8 mouse cellular contexts compared by ENCODE assay signal in the genomic region with DNA sequence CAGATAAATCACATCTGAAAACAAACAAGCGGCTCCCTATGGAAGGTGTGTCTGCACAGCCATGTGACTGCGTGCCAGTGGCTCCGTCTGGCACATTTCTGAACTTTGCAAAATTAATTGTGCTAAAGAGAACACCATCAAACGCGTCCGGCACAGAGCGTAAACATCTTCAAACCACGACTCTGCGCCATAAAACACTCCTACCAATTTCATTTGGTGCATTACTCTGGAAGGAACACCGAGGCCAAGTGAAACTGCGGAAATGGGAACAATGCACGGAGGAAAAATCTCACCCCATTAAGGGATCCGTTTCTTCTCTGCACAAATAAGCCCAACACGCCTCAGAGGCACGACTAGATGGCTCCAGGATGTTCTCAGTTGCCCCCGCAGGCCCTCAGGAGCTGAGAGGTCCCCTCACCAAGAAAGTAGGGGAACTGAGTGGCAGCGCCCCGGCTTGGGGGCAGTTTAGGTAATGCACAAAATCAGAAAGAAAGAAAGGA. TPM values are rescaled to one million over a fixed set of nuclear protein-coding genes. Genes with fewer than 3 reads are reported as not detected.
A peak's percentile ranks its signal among the peaks of the same experiment; 100 is the strongest.
DNase-seq lines count a peak whose midpoint lies in the region; ATAC-seq and TF ChIP-seq lines count a peak whose summit lies in the region.

No protein-coding gene starts in this region.

- H3K27ac ChIP-seq in left cerebral cortex, adult 2 months = peak overlapping the region; percentile 98
- H3K27ac ChIP-seq in embryonic facial prominence, embryonic 15.5 days (replicated peaks) = peak overlapping the region; percentile 90
- peak overlapping the region; percentile 89 for H3K27ac ChIP-seq in hindbrain, embryonic 10.5 days
- peak overlapping the region; percentile 89 for H3K27ac ChIP-seq in limb, embryonic 15.5 days
- H3K27ac ChIP-seq in neural tube, embryonic 14.5 days (ENCODE audit: low read depth, low read length) = peak overlapping the region; percentile 87

- H3K9ac ChIP-seq in embryonic facial prominence, embryonic 15.5 days = peak overlapping the region; percentile 82
- peak overlapping the region; percentile 89 for H3K9ac ChIP-seq in limb, embryonic 15.5 days
- H3K9ac ChIP-seq in neural tube, embryonic 14.5 days (replicated peaks; ENCODE audit: low read depth, low read length) = peak overlapping the region; percentile 73

- intact Hi-C loops in left cerebral cortex, adult 2 months (cut with DNase I) = loop anchor here (2.0 to 5.0 kb wide), 4 partner anchors 91 to 218 kb away; no protein-coding TSS in a partner anchor
- intact Hi-C loops in left cerebral cortex, postnatal 4 days (cut with DNase I) = loop anchor here (2.0 kb wide), 1 partner anchor 220 kb away; no protein-coding TSS in a partner anchor
- intact Hi-C loops in gastrocnemius, postnatal 14 days (cut with DNase I; ENCODE audit: low total_unique reads) = loop anchor here (10.0 kb wide), 1 partner anchor 224 kb away; no protein-coding TSS in a partner anchor

- peak overlapping the region; percentile 60 for H3K4me3 ChIP-seq in left cerebral cortex, adult 2 months
- H3K4me3 ChIP-seq in embryonic facial prominence, embryonic 15.5 days (replicated peaks) = peak overlapping the region; percentile 85
- H3K4me3 ChIP-seq in hindbrain, embryonic 10.5 days = peak overlapping the region; percentile 63
- peak overlapping the region; percentile 92 for H3K4me3 ChIP-seq in limb, embryonic 15.5 days
- H3K4me3 ChIP-seq in neural tube, embryonic 14.5 days (ENCODE audit: low read depth, low read length) = peak overlapping the region; percentile 78

- H3K4me1 ChIP-seq in embryonic facial prominence, embryonic 15.5 days = peaks cover 15% of the 10 kb centered on the region
- peaks cover 28% of the 10 kb centered on the region for H3K4me1 ChIP-seq in hindbrain, embryonic 10.5 days (replicated peaks)
- H3K4me1 ChIP-seq in limb, embryonic 15.5 days = peaks cover 18% of the 10 kb centered on the region
- H3K4me1 ChIP-seq in neural tube, embryonic 14.5 days (ENCODE audit: control insufficient read depth, insufficient read depth, low read length) = peaks cover 9% of the 10 kb centered on the region; the same call in 1 of the 2 replicates

- no peak for TF ChIP-seq CTCF in left cerebral cortex, adult 2 months (IDR thresholded peaks at IDR 0.05)

- no peak for DNase-seq in left cerebral cortex, adult 2 months (ENCODE audit: extremely low spot score in 1 of 2, low spot score in 2 of 2)
- DNase-seq in left cerebral cortex, postnatal 4 days = no peak
- no peak for DNase-seq in hindbrain, embryonic 10.5 days (ENCODE audit: low spot score)
- DNase-seq in layer of hippocampus, postnatal 10 days (ENCODE audit: low spot score in 2 of 2) = no peak
- no peak for DNase-seq in gastrocnemius, postnatal 14 days

- no peak for ATAC-seq in embryonic facial prominence, embryonic 15.5 days (ENCODE audit: insufficient number of reproducible peaks, low FRiP score, low TSS enrichment, low read depth)
- peak; percentile 30; the same call in 1 of the 2 replicates for ATAC-seq in limb, embryonic 15.5 days (ENCODE audit: insufficient number of reproducible peaks, low FRiP score, low TSS enrichment, low read depth)
- peak; percentile 10; the same call in 1 of the 2 replicates for ATAC-seq in neural tube, embryonic 14.5 days (ENCODE audit: low read depth)

- H3K27me3 ChIP-seq in embryonic facial prominence, embryonic 15.5 days = no peaks in the 10 kb centered on the region
- peaks cover 28% of the 10 kb centered on the region for H3K27me3 ChIP-seq in hindbrain, embryonic 10.5 days (ENCODE audit: insufficient read depth, poor library complexity, severe bottlenecking)
- 0 out of 2 replicates have a peak, but pooled peaks cover 3% of the 10 kb centered on the region for H3K27me3 ChIP-seq in limb, embryonic 15.5 days
- H3K27me3 ChIP-seq in neural tube, embryonic 14.5 days (ENCODE audit: control insufficient read depth, insufficient read depth, low read length) = no peaks in the 10 kb centered on the region

- no peaks in the 10 kb centered on the region for H3K36me3 ChIP-seq in embryonic facial prominence, embryonic 15.5 days
- H3K36me3 ChIP-seq in hindbrain, embryonic 10.5 days = no peaks in the 10 kb centered on the region
- no peaks in the 10 kb centered on the region for H3K36me3 ChIP-seq in limb, embryonic 15.5 days
- H3K36me3 ChIP-seq in neural tube, embryonic 14.5 days (ENCODE audit: control insufficient read depth, insufficient read depth, low read length) = no peaks in the 10 kb centered on the region

- under 1% methylated on average over 18 of the region's 18 CpGs for WGBS in embryonic facial prominence, embryonic 15.5 days
- WGBS in hindbrain, embryonic 10.5 days = 4% methylated on average over 18 of the region's 18 CpGs
- 2% methylated on average over 18 of the region's 18 CpGs for WGBS in limb, embryonic 15.5 days
- under 1% methylated on average over 18 of the region's 18 CpGs for WGBS in neural tube, embryonic 14.5 days

- H3K4me2 ChIP-seq in embryonic facial prominence, embryonic 15.5 days (replicated peaks) = peak overlapping the region; percentile 95
- H3K4me2 ChIP-seq in limb, embryonic 15.5 days = peak overlapping the region; percentile 94
- H3K4me2 ChIP-seq in neural tube, embryonic 14.5 days (ENCODE audit: low read depth, low read length) = peak overlapping the region; percentile 90

- no peaks in the 10 kb centered on the region for H3K9me3 ChIP-seq in embryonic facial prominence, embryonic 15.5 days (replicated peaks)
- H3K9me3 ChIP-seq in hindbrain, embryonic 10.5 days = no peaks in the 10 kb centered on the region
- H3K9me3 ChIP-seq in limb, embryonic 15.5 days = no peaks in the 10 kb centered on the region
- no peaks in the 10 kb centered on the region for H3K9me3 ChIP-seq in neural tube, embryonic 14.5 days (ENCODE audit: control insufficient read depth, low read length)

RNA-seq across cellular contexts. Expression of a gene that starts 38.3 kb away (rescaled TPM):
- total RNA-seq in left cerebral cortex, adult 2 months (2021) = 10 to 100 TPM; 47.8 to 56.1 TPM
- 10 to 100 TPM; 27.4 to 28.0 TPM for total RNA-seq in left cerebral cortex, postnatal 4 days (2021)
- 24.0 and 27.7 TPM in 2 replicates for polyA plus RNA-seq in embryonic facial prominence, embryonic 15.5 days (2015; fragmentation: Nextera tagmentation; extraction: Ambion mirVana)
- 11.0 and 13.4 TPM in 2 replicates for polyA plus RNA-seq in hindbrain, embryonic 10.5 days (2016; fragmentation: Nextera tagmentation; extraction: Ambion mirVana)
- polyA plus RNA-seq in limb, embryonic 15.5 days (2015; fragmentation: Nextera tagmentation; extraction: Ambion mirVana) = 14.3 and 16.7 TPM in 2 replicates
- polyA plus RNA-seq in neural tube, embryonic 14.5 days (2014; fragmentation: Nextera tagmentation; extraction: Ambion mirVana) = 32.1 and 48.0 TPM in 2 replicates
- total RNA-seq in layer of hippocampus, postnatal 10 days (2021) = 10 to 100 TPM; 44.0 to 45.5 TPM
- 10 to 100 TPM; 40.2 to 52.2 TPM for total RNA-seq in gastrocnemius, postnatal 14 days (2021)
